In the genomic region with DNA sequence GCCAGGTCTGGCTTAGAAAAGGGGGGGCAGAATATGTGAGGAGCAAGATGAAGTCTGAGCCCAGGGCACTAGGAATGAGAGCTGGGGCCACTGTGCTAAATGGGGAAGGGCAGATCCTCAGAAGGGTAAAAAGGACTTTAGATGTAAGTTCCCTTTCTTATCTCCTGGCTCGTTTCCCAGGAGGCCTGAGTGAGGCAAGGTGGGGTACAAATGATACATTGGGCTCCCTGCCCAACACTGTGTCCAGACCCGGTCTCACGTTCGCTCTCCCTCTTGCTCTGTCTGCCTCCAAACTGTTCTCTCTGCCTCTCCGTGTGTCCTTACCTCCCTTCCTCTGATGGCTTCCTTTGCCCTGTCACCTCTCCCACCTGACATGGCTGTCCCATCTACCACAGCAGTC, we compare ENCODE assay signal across 19 mouse cellular contexts. TPM values are rescaled to one million over a fixed set of nuclear protein-coding genes. Genes with fewer than 3 reads are reported as not detected.
DNase-seq lines count a peak whose midpoint lies in the region; ATAC-seq and TF ChIP-seq lines count a peak whose summit lies in the region.
"Had no signal": no experiment of that assay in that cellular context is flagged by ENCODE, and none has a peak within 500 bp of the region (broad histone marks: within the 10 kb centered on the region; RNA-seq: fewer than 3 reads in every experiment).

No protein-coding gene starts in this region.

- H3K4me1 ChIP-seq in heart, embryonic 10.5 days: peaks cover 3% of the 10 kb centered on the region; the same call in 1 of the 2 replicates
- peaks cover 9% of the 10 kb centered on the region for H3K4me1 ChIP-seq in heart, embryonic 16.5 days (ENCODE audit: control insufficient read depth, insufficient read depth, low read length)
- H3K4me1 ChIP-seq in heart, adult 2 months (ENCODE audit: control insufficient read depth, insufficient read depth, low read length): peaks cover 7% of the 10 kb centered on the region
- H3K4me1 ChIP-seq: forebrain, embryonic 15.5 days; kidney, embryonic 15.5 days had no signal

- no peaks in the 10 kb centered on the region for H3K9me3 ChIP-seq in heart, embryonic 10.5 days
- no peaks in the 10 kb centered on the region for H3K9me3 ChIP-seq in heart, embryonic 16.5 days (replicated peaks; ENCODE audit: control insufficient read depth, low read length)
- H3K9me3 ChIP-seq: forebrain, embryonic 15.5 days; hindbrain, embryonic 10.5 days; kidney, embryonic 15.5 days had no signal

- peak; percentile 79 for ATAC-seq in heart, embryonic 16.5 days (replicated peaks; ENCODE audit: extremely low read depth, insufficient read depth, low FRiP score)
- ATAC-seq: forebrain, embryonic 15.5 days had no signal

- no peak overlapping the region for H3K4me3 ChIP-seq in heart, embryonic 10.5 days
- no peak overlapping the region for H3K4me3 ChIP-seq in heart, embryonic 16.5 days (ENCODE audit: low read length)
- H3K4me3 ChIP-seq in heart, adult 2 months: no peak overlapping the region
- H3K4me3 ChIP-seq: erythroblast, embryonic 14.5 days; forebrain, embryonic 15.5 days; hindbrain, embryonic 10.5 days; kidney, embryonic 15.5 days had no signal

- 68% methylated on average over 5 of the region's 5 CpGs for WGBS in heart, embryonic 10.5 days
- WGBS in heart, embryonic 16.5 days: 21% methylated on average over 5 of the region's 5 CpGs
- WGBS in heart, adult 2 months: 39% methylated on average over 5 of the region's 5 CpGs

- intact Hi-C loops in heart, postnatal 25 days (cut with DNase I): loop anchor here (2.0 kb wide), 1 partner anchor 51 kb away; no protein-coding TSS in a partner anchor
- intact Hi-C loops in heart, adult 2 months (cut with DNase I): no loop called here

- peak overlapping the region; percentile 27; the same call in 1 of the 2 replicates for H3K9ac ChIP-seq in heart, embryonic 16.5 days (ENCODE audit: low read length)
- no peak overlapping the region for H3K9ac ChIP-seq in heart, adult 2 months (ENCODE audit: low read depth, low read length)
- H3K9ac ChIP-seq: forebrain, embryonic 15.5 days; hindbrain, embryonic 14.5 days; kidney, embryonic 15.5 days had no signal

- no peaks in the 10 kb centered on the region for H3K79me2 ChIP-seq in heart, adult 2 months (replicated peaks; ENCODE audit: control insufficient read depth, insufficient read depth, low read length)

- H3K27ac ChIP-seq in heart, embryonic 10.5 days: peak overlapping the region; percentile 36; the same call in 1 of the 2 replicates
- H3K27ac ChIP-seq in heart, embryonic 16.5 days (ENCODE audit: low read length): peak overlapping the region; percentile 71
- H3K27ac ChIP-seq in heart, adult 2 months: no peak overlapping the region
- H3K27ac ChIP-seq: forebrain, embryonic 15.5 days; hindbrain, embryonic 10.5 days; hindbrain, embryonic 14.5 days; kidney, embryonic 15.5 days had no signal

- no peak overlapping the region for H3K4me2 ChIP-seq in heart, embryonic 16.5 days (ENCODE audit: low read depth, low read length)
- H3K4me2 ChIP-seq: forebrain, embryonic 15.5 days; hindbrain, embryonic 14.5 days; kidney, embryonic 15.5 days had no signal

- TF ChIP-seq POLR2A in heart, adult 2 months (IDR thresholded peaks at IDR 0.05; ENCODE audit: insufficient read depth, low read depth, low read length): no peak

- no peaks in the 10 kb centered on the region for H3K36me3 ChIP-seq in heart, embryonic 10.5 days
- no peaks in the 10 kb centered on the region for H3K36me3 ChIP-seq in heart, embryonic 16.5 days (ENCODE audit: control insufficient read depth, insufficient read depth)
- no peaks in the 10 kb centered on the region for H3K36me3 ChIP-seq in heart, adult 2 months (ENCODE audit: control insufficient read depth, insufficient read depth, low read length)
- H3K36me3 ChIP-seq: forebrain, embryonic 15.5 days; hindbrain, embryonic 10.5 days; kidney, embryonic 15.5 days had no signal

- no peak for DNase-seq in heart, embryonic 10.5 days (ENCODE audit: low spot score)
- DNase-seq in heart, postnatal 25 days (ENCODE audit: low spot score): no peak
- DNase-seq in heart, adult 2 months: no peak
- DNase-seq in 416B (ENCODE audit: low read depth): peak; percentile 11
- DNase-seq in MEL-GATA-1-ER (ENCODE audit: extremely low read depth, low read depth): peak; percentile 52
- no peak for DNase-seq in spleen, postnatal 4 days (ENCODE audit: low spot score in 2 of 2)
- no peak for DNase-seq in urinary bladder, adult 18-20 months (ENCODE audit: low spot score in 2 of 2)
- DNase-seq: adrenal gland, postnatal 10 days; cerebellum, adult 11-12 months; cerebellum, adult 9-10 months; cerebellum, postnatal 36 days; kidney, adult 2 months had no signal

- TF ChIP-seq EP300 in heart, adult 2 months (IDR thresholded peaks at IDR 0.05; ENCODE audit: insufficient read depth, low read depth, low read length): no peak

- H3K27me3 ChIP-seq in heart, embryonic 10.5 days (ENCODE audit: insufficient read depth, poor library complexity, severe bottlenecking): peaks cover 54% of the 10 kb centered on the region
- no peaks in the 10 kb centered on the region for H3K27me3 ChIP-seq in heart, embryonic 16.5 days (ENCODE audit: control insufficient read depth, insufficient read depth, low read length)
- H3K27me3 ChIP-seq in heart, adult 2 months (ENCODE audit: control insufficient read depth, insufficient read depth, low read length): no peaks in the 10 kb centered on the region
- H3K27me3 ChIP-seq: CH12.LX; forebrain, embryonic 15.5 days; kidney, embryonic 15.5 days had no signal

- TF ChIP-seq CTCF in heart, adult 2 months (IDR thresholded peaks at IDR 0.05): no peak

RNA-seq across cellular contexts. Expression of a gene that starts 9.1 kb away (rescaled TPM):
- 1.9 and 2.2 TPM in 2 replicates for polyA plus RNA-seq in heart, embryonic 10.5 days (2016; fragmentation: Nextera tagmentation; extraction: Ambion mirVana)
- total RNA-seq in heart, postnatal 25 days (2021): 1 to 10 TPM; 4.9 to 5.6 TPM
- 5.6 and 7.7 TPM in 2 replicates for polyA plus RNA-seq in heart, embryonic 16.5 days (2015; fragmentation: Nextera tagmentation; extraction: Ambion mirVana)
- 1 to 10 TPM; 3.6 to 6.1 TPM for total RNA-seq in heart, adult 2 months (2021)
- 9.0 and 11.4 TPM in 2 replicates for polyA plus RNA-seq in heart, adult 2 months (2012; rRNA removed)

Comparison
In these comparisons a context has a peak if more than half of its experiments do, and no peak if none do; other contexts are left out.
1. DNase-seq: peak in 416B (single experiment) and MEL-GATA-1-ER (single experiment); none in heart, embryonic 10.5 days (single experiment), heart, postnatal 25 days (single experiment), heart, adult 2 months (0 of 2), spleen, postnatal 4 days (0 of 2) and urinary bladder, adult 18-20 months (0 of 2).